Mouse (Mus musculus): ENCODE results near the gene Cdk12. TPM values are rescaled to one million over a fixed set of nuclear protein-coding genes. Genes with fewer than 3 reads are reported as not detected.
A peak's percentile ranks its signal among the peaks of the same experiment; 100 is the strongest.
"Not testable (repeated sequence)": the region's sequence is repeated elsewhere in the genome, so short reads cannot be mapped to it uniquely, and the experiment has no call there.

Gene Cdk12
- polyA plus RNA-seq, 1 experiment from 2014 or later: 14.6 TPM

GRCm38 (mm10) chr11:98206281-98206680, 3.4 kb downstream of the Cdk12 start:
- H3K27ac ChIP-seq; H3K9me3 ChIP-seq (replicated peaks); H3K9ac ChIP-seq; H3K27me3 ChIP-seq; H3K4me3 ChIP-seq; ATAC-seq (ENCODE audit: low FRiP score): not testable (repeated sequence)
- 80% methylated on average over 3 of the region's 3 CpGs for WGBS
- Histone ChIP-seq H3K36me3 (peaks cover 20% of the 10 kb centered on the region), H3K4me2 (replicated peaks) (peak overlapping the region; percentile 99), H3K4me1 (peaks cover 15% of the 10 kb centered on the region)

- ATAC-seq (ENCODE audit: low FRiP score): not testable (repeated sequence)
These were observed 6.8 kb downstream of the Cdk12 start for GRCm38 (mm10) chr11:98209661-98210060.

GRCm38 (mm10) chr11:98213311-98213710, 10.5 kb downstream of the Cdk12 start:
- WGBS: 90% methylated on average over 1 of the region's 1 CpGs
- Histone ChIP-seq H3K27ac (no peak overlapping the region), H3K9me3 (replicated peaks) (no peaks in the 10 kb centered on the region), H3K4me2 (replicated peaks) (no peak overlapping the region), H3K4me3 (no peak overlapping the region), H3K27me3 (no peaks in the 10 kb centered on the region), H3K4me1 (no peaks in the 10 kb centered on the region), H3K36me3 (peaks cover 64% of the 10 kb centered on the region), H3K9ac (no peak overlapping the region)
- ATAC-seq (ENCODE audit: low FRiP score): no peak

More at GRCm38 (mm10) chr11:98209661-98210060, 6.8 kb downstream of the Cdk12 start:
- H3K4me2 ChIP-seq (replicated peaks); H3K27ac ChIP-seq; H3K9ac ChIP-seq; H3K27me3 ChIP-seq; H3K4me3 ChIP-seq; H3K9me3 ChIP-seq (replicated peaks): not testable (repeated sequence)
- peaks cover 12% of the 10 kb centered on the region for H3K4me1 ChIP-seq
- peaks cover 43% of the 10 kb centered on the region for H3K36me3 ChIP-seq
- 89% methylated on average over 4 of the region's 5 CpGs for WGBS

- H3K27me3 ChIP-seq: no peaks in the 10 kb centered on the region
- H3K4me2 ChIP-seq (replicated peaks): no peak overlapping the region
- no peaks in the 10 kb centered on the region for H3K4me1 ChIP-seq
- WGBS: 96% methylated on average over 1 of the region's 1 CpGs
- H3K27ac ChIP-seq: no peak overlapping the region
- H3K9ac ChIP-seq: no peak overlapping the region
- no peak for ATAC-seq (ENCODE audit: low FRiP score)
- H3K9me3 ChIP-seq (replicated peaks): no peaks in the 10 kb centered on the region
- peaks cover 68% of the 10 kb centered on the region for H3K36me3 ChIP-seq
- no peak overlapping the region for H3K4me3 ChIP-seq
These were observed 23.5 kb downstream of the Cdk12 start for GRCm38 (mm10) chr11:98226349-98226748.

GRCm38 (mm10) chr11:98238416-98238815, 35.6 kb downstream of the Cdk12 start:
- ATAC-seq (ENCODE audit: low FRiP score): no peak
- no peaks in the 10 kb centered on the region for H3K4me1 ChIP-seq
- H3K27me3 ChIP-seq: no peaks in the 10 kb centered on the region
- 84% methylated on average over 3 of the region's 3 CpGs for WGBS
- H3K4me3 ChIP-seq: no peak overlapping the region
- no peaks in the 10 kb centered on the region for H3K9me3 ChIP-seq (replicated peaks)
- no peak overlapping the region for H3K9ac ChIP-seq
- no peak overlapping the region for H3K27ac ChIP-seq
- H3K4me2 ChIP-seq (replicated peaks): no peak overlapping the region
- H3K36me3 ChIP-seq: peaks cover 67% of the 10 kb centered on the region

- 95% methylated on average over 3 of the region's 3 CpGs for WGBS
These were observed 36.1 kb downstream of the Cdk12 start for GRCm38 (mm10) chr11:98238995-98239394.

GRCm38 (mm10) chr11:98242910-98243309, 40.1 kb downstream of the Cdk12 start:
- ATAC-seq (ENCODE audit: low FRiP score); H3K4me3 ChIP-seq; H3K9me3 ChIP-seq (replicated peaks); H3K4me1 ChIP-seq; H3K27me3 ChIP-seq; H3K27ac ChIP-seq; H3K4me2 ChIP-seq (replicated peaks); H3K9ac ChIP-seq: not testable (repeated sequence)
- peaks cover 68% of the 10 kb centered on the region for H3K36me3 ChIP-seq
- 73% methylated on average over 3 of the region's 3 CpGs for WGBS

More at GRCm38 (mm10) chr11:98238995-98239394, 36.1 kb downstream of the Cdk12 start:
- no peaks in the 10 kb centered on the region for H3K9me3 ChIP-seq (replicated peaks)
- no peak overlapping the region for H3K4me2 ChIP-seq (replicated peaks)
- peaks cover 69% of the 10 kb centered on the region for H3K36me3 ChIP-seq
- no peak for ATAC-seq (ENCODE audit: low FRiP score)
- no peaks in the 10 kb centered on the region for H3K4me1 ChIP-seq
- H3K27ac ChIP-seq: no peak overlapping the region
- H3K4me3 ChIP-seq: no peak overlapping the region
- H3K27me3 ChIP-seq: no peaks in the 10 kb centered on the region
- H3K9ac ChIP-seq: no peak overlapping the region

GRCm38 (mm10) chr11:98244415-98244814, 41.6 kb downstream of the Cdk12 start:
- peaks cover 56% of the 10 kb centered on the region for H3K36me3 ChIP-seq
- no peaks in the 10 kb centered on the region for H3K9me3 ChIP-seq (replicated peaks)
- H3K27ac ChIP-seq: no peak overlapping the region
- 98% methylated on average over 3 of the region's 3 CpGs for WGBS
- ATAC-seq (ENCODE audit: low FRiP score): no peak
- no peak overlapping the region for H3K4me2 ChIP-seq (replicated peaks)
- no peak overlapping the region for H3K9ac ChIP-seq
- H3K27me3 ChIP-seq: no peaks in the 10 kb centered on the region
- H3K4me1 ChIP-seq: no peaks in the 10 kb centered on the region
- no peak overlapping the region for H3K4me3 ChIP-seq

- Histone ChIP-seq H3K4me1 (no peaks in the 10 kb centered on the region), H3K27me3 (no peaks in the 10 kb centered on the region), H3K27ac (no peak overlapping the region), H3K4me2 (replicated peaks) (no peak overlapping the region), H3K9ac (no peak overlapping the region), H3K9me3 (replicated peaks) (no peaks in the 10 kb centered on the region), H3K4me3 (no peak overlapping the region), H3K36me3 (peaks cover 48% of the 10 kb centered on the region)
- WGBS: 76% methylated on average over 1 of the region's 1 CpGs
- ATAC-seq (ENCODE audit: low FRiP score): no peak
These were observed 44.5 kb downstream of the Cdk12 start for GRCm38 (mm10) chr11:98247325-98247724.

GRCm38 (mm10) chr11:98253807-98254206, 50.9 kb downstream of the Cdk12 start:
- no peak for ATAC-seq (ENCODE audit: low FRiP score)
- no peak overlapping the region for H3K27ac ChIP-seq
- no peaks in the 10 kb centered on the region for H3K4me1 ChIP-seq
- no peak overlapping the region for H3K4me3 ChIP-seq
- H3K4me2 ChIP-seq (replicated peaks): no peak overlapping the region
- H3K9ac ChIP-seq: no peak overlapping the region
- no peaks in the 10 kb centered on the region for H3K9me3 ChIP-seq (replicated peaks)
- no peaks in the 10 kb centered on the region for H3K27me3 ChIP-seq
- WGBS: 95% methylated on average over 2 of the region's 2 CpGs
- H3K36me3 ChIP-seq: peaks cover 12% of the 10 kb centered on the region

GRCm38 (mm10) chr11:98260706-98261479, 58.0 kb downstream of the Cdk12 start:
- Histone ChIP-seq H3K4me3 (no peak overlapping the region), H3K4me1 (0 out of 2 replicates have a peak, but pooled peaks cover 4% of the 10 kb centered on the region), H3K27me3 (no peaks in the 10 kb centered on the region), H3K36me3 (peaks cover 19% of the 10 kb centered on the region), H3K9ac (no peak overlapping the region), H3K4me2 (replicated peaks) (no peak overlapping the region), H3K27ac (peak overlapping the region; percentile 25; the same call in 1 of the 2 replicates), H3K9me3 (replicated peaks) (no peaks in the 10 kb centered on the region)
- no peak for ATAC-seq (ENCODE audit: low FRiP score)
- WGBS: 68% methylated on average over 8 of the region's 8 CpGs

GRCm38 (mm10) chr11:98265039-98265438, 62.2 kb downstream of the Cdk12 start:
- H3K27ac ChIP-seq: no peak overlapping the region
- 8% methylated on average over 2 of the region's 2 CpGs for WGBS
- no peak overlapping the region for H3K4me2 ChIP-seq (replicated peaks)

GRCm38 (mm10) chr11:98265891-98266290, 63.0 kb downstream of the Cdk12 start:
- Histone ChIP-seq H3K36me3 (peaks cover 49% of the 10 kb centered on the region), H3K27me3 (no peaks in the 10 kb centered on the region), H3K4me3 (no peak overlapping the region), H3K27ac (peak overlapping the region; percentile 46; the same call in 1 of the 2 replicates), H3K9ac (no peak overlapping the region; the same call in 1 of the 2 replicates), H3K4me2 (replicated peaks) (no peak overlapping the region), H3K4me1 (peaks cover 5% of the 10 kb centered on the region; the same call in 1 of the 2 replicates), H3K9me3 (replicated peaks) (no peaks in the 10 kb centered on the region)
- ATAC-seq (ENCODE audit: low FRiP score): no peak; the same call in 1 of the 2 replicates
- WGBS: 67% methylated on average over 5 of the region's 5 CpGs

More at GRCm38 (mm10) chr11:98265039-98265438, 62.2 kb downstream of the Cdk12 start:
- ATAC-seq (ENCODE audit: low FRiP score): no peak
- peaks cover 46% of the 10 kb centered on the region for H3K36me3 ChIP-seq
- H3K4me3 ChIP-seq: no peak overlapping the region
- H3K4me1 ChIP-seq: peaks cover 8% of the 10 kb centered on the region; the same call in 1 of the 2 replicates
- no peak overlapping the region for H3K9ac ChIP-seq
- H3K9me3 ChIP-seq (replicated peaks): no peaks in the 10 kb centered on the region
- H3K27me3 ChIP-seq: no peaks in the 10 kb centered on the region
